Mouse (Mus musculus) kidney, embryonic 15.5 days (tissue): ENCODE data around the gene Cox17. TPM values are rescaled to one million over a fixed set of nuclear protein-coding genes. Genes with fewer than 3 reads are reported as not detected.

Experiments
- ATAC-seq: fragments of 200-750 bp; cut with Nextera tagmentation; replicated peaks from 2 replicates; pipeline ENCODE4 v1.8.0; 2017; ENCODE audit warnings: moderate TSS enrichment; ENCODE audit not compliant: low FRiP score
- H3K27ac ChIP-seq: fragments of 300-500 bp; sonication (generic); 2 replicates; pipeline ENCODE4 v1.5.1; 2015; ENCODE audit warnings: mild to moderate bottlenecking, inconsistent platforms
- H3K27me3 ChIP-seq: fragments of 300-500 bp; sonication (generic); 2 replicates; pipeline ENCODE4 v1.6.1; 2015; ENCODE audit warnings: inconsistent platforms
- H3K36me3 ChIP-seq: fragments of 300-500 bp; sonication (generic); 2 replicates; pipeline ENCODE4 v1.6.1; 2015; ENCODE audit warnings: inconsistent platforms
- H3K4me1 ChIP-seq: fragments of 300-500 bp; sonication (generic); 2 replicates; pipeline ENCODE4 v1.6.1; 2015; ENCODE audit warnings: inconsistent platforms
- H3K4me2 ChIP-seq: fragments of 300-500 bp; sonication (generic); 2 replicates; pipeline ENCODE4 v1.6.1; 2015; ENCODE audit warnings: moderate library complexity, mild to moderate bottlenecking, inconsistent platforms
- H3K4me3 ChIP-seq: fragments of 300-500 bp; sonication (generic); replicated peaks from 2 replicates; pipeline ENCODE4 v1.5.1; 2015; ENCODE audit warnings: mild to moderate bottlenecking, inconsistent platforms
- H3K9ac ChIP-seq: fragments of 300-500 bp; sonication (generic); 2 replicates; pipeline ENCODE4 v1.6.1; 2015; ENCODE audit warnings: mild to moderate bottlenecking, inconsistent platforms
- H3K9me3 ChIP-seq: fragments of 300-500 bp; sonication (generic); replicated peaks from 2 replicates; pipeline ENCODE4 v1.6.1; 2016; ENCODE audit warnings: inconsistent platforms
- WGBS: fragments of 180-500 bp; shearing (Covaris S2); methylation state at CpG from one replicate; pipeline ENCODE4 v1.1.7; 2015; ENCODE audit warnings: mixed read lengths; 5-methylcytosine and 5-hydroxymethylcytosine counted together
- polyA plus RNA-seq: library from polyadenylated mRNA; unstranded; fragments of >200 nt; fragmentation: Nextera tagmentation; extraction: Ambion mirVana; gene quantifications from 2 replicates; pipeline ENCODE4 v1.2.1, GENCODE M21; 2015

Cox17 gene
- polyA plus RNA-seq, 1 experiment from 2014 or later: 167 TPM

DNA sequence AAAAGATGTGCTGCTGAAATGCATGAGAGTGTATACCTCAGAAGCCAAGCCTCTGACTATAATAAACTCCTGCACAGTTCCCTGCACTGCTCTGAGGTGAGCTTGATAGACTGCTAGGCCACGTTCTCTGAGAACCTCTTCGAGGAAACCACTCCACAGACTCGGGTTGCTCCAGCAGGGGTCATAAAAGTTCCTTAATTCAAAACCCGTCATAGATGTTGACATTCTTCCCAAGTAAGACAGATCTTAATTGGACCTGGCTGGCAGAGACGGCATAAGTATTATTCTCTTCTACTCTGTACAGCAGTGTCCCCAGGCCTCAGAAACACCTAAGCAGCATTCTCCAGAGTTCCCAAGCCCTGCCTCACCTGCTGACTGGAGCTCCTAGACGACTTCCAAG lies 4.1 kb downstream of the Cox17 start:
- Histone ChIP-seq H3K27me3 (no peaks in the 10 kb centered on the region), H3K36me3 (peaks cover 43% of the 10 kb centered on the region), H3K27ac (no peak overlapping the region), H3K4me1 (peaks cover 11% of the 10 kb centered on the region), H3K4me2 (no peak overlapping the region), H3K9ac (no peak overlapping the region), H3K4me3 (no peak overlapping the region), H3K9me3 (no peaks in the 10 kb centered on the region)
- no peak for ATAC-seq
- 73% methylated on average over 6 of the region's 6 CpGs for WGBS

DNA sequence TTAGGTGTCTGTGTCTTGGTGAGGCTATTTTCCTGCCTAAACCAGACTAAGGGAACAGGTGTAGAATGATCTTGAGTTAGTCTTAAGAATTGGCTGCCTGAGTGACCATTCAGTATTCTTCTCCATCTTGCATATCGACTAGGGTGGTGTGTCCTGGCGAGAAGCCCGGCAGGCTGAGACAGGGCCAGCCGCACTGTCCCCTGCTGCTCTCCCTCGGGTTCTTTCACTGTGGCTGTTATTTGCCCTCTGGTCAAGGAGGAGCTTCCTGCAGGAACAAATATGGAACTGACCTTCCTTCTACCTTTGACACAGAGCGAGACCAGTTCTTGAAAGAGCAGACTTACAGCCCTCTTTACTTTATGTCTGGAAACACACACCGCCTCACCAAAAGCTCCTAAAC lies 5.2 kb downstream of the Cox17 start:
- no peaks in the 10 kb centered on the region for H3K27me3 ChIP-seq
- H3K9ac ChIP-seq: no peak overlapping the region
- H3K4me3 ChIP-seq: no peak overlapping the region
- 86% methylated on average over 7 of the region's 7 CpGs for WGBS
- ATAC-seq: no peak
- no peak overlapping the region for H3K4me2 ChIP-seq
- H3K4me1 ChIP-seq: peaks cover 11% of the 10 kb centered on the region
- no peaks in the 10 kb centered on the region for H3K9me3 ChIP-seq
- H3K36me3 ChIP-seq: peaks cover 49% of the 10 kb centered on the region
- H3K27ac ChIP-seq: no peak overlapping the region

DNA sequence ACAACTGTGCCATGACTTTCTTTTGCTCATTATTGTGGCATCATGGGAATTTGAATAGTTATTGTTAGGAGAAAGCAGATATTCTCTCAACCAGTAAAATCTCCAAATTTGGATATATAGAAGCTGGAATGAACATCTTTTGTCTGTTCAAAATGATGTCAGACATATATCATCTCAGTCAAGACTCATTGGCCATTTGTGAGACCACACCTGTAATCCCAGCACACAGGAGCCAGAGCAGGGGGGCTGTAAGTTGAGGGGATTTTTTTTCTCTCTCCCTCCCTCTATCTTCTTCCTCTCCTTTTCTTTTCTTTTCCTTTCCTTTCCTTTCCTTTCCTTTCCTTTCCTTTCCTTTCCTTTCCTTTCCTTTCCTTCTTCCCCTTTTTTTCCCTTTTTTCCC lies 6.1 kb downstream of the Cox17 start:
- no peak for ATAC-seq
- no peaks in the 10 kb centered on the region for H3K9me3 ChIP-seq
- H3K36me3 ChIP-seq: peaks cover 49% of the 10 kb centered on the region
- no peaks in the 10 kb centered on the region for H3K27me3 ChIP-seq
- peaks cover 6% of the 10 kb centered on the region for H3K4me1 ChIP-seq
- no peak overlapping the region for H3K9ac ChIP-seq
- H3K4me3 ChIP-seq: no peak overlapping the region
- H3K27ac ChIP-seq: no peak overlapping the region
- H3K4me2 ChIP-seq: no peak overlapping the region

DNA sequence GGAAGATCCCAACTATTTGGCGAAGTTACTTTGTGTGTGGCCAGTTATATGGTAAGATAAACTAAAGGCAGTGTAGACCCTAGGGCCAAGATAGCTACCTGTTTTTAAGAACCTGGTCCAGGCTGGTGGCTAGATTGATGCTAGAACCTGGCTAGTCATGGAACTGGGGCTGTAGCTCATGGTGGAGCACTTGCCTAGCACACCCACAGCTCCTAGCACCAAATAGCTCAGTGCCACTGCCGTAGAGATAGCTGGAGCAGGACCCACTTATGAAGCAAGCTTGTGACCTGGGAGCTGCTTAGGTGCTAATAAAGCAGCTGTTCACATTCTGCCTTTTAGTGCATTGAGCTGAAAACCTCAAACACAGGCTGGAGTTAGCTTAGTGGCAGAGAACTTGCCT lies 6.9 kb downstream of the Cox17 start:
- 95% methylated on average over 2 of the region's 2 CpGs for WGBS
- Histone ChIP-seq H3K36me3 (peaks cover 49% of the 10 kb centered on the region), H3K4me3 (no peak overlapping the region)

DNA sequence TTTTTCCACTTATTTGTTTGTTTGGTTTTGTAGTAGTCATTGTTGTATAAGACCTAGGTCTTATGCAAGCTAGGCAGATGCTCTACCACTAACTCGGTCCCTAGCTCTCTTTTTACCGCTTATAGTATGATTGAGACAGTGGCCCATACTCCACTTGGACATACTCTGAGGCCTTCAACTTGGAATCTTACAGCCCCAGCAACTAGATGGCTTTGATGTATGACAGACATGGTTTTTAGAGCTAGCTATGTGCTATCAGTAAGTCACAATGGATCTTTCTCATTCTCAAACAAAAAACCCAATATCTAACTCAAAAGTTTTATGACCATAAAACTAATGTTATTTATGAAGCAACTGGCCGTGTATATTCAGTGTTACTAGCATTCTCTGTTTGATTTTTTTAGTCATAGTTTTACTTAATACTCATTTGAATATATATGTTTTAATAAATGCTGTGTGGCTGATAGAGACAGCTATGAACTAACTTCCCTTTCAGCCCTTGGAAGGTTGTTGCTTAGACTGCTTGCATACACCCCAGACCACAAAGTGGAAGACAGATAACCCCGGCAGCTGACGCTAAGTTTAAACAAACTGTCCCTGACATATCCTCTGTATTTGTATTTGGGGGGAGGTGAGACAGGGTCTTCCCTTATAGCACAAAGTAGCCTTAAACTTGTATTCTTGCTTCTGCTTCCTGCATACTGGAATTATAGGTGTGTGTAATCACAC lies 7.6 kb downstream of the Cox17 start:
- H3K27me3 ChIP-seq: no peaks in the 10 kb centered on the region
- no peak overlapping the region for H3K9ac ChIP-seq
- ATAC-seq: no peak
- H3K4me1 ChIP-seq: no peaks in the 10 kb centered on the region
- H3K4me3 ChIP-seq: no peak overlapping the region
- H3K27ac ChIP-seq: no peak overlapping the region
- no peak overlapping the region for H3K4me2 ChIP-seq
- 88% methylated on average over 5 of the region's 5 CpGs for WGBS
- H3K36me3 ChIP-seq: peaks cover 43% of the 10 kb centered on the region
- no peaks in the 10 kb centered on the region for H3K9me3 ChIP-seq

More for the DNA sequence above, 6.9 kb downstream of the Cox17 start:
- Histone ChIP-seq H3K4me1 (no peaks in the 10 kb centered on the region), H3K9ac (no peak overlapping the region), H3K27ac (no peak overlapping the region), H3K27me3 (no peaks in the 10 kb centered on the region), H3K9me3 (no peaks in the 10 kb centered on the region), H3K4me2 (no peak overlapping the region)
- no peak for ATAC-seq

DNA sequence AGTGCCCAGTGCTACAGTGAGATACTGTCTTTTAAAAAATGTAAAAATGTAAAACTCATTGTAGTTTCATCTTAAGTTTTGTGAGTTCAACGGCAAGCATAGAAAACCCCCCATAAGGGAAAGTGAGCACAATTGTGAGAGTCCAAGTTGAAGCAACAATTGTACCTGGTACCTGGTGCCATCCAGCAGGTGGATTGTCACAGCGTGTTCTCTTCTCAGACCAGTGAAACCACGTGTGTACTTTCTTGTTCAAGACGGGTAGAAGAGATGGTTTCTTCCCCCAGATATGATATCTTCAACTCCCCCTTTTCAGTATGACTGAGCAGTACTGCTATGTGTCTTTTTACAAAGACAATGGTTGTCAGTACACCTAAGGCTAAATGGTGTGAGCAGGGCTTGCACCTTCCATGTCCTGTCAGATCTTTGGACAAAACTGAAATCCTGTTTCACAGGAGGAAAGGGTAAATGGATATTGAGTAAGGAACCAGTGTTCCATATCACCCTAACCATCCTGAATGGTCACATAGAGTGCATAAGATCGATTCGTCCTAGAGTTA lies 11.5 kb downstream of the Cox17 start:
- Histone ChIP-seq H3K27ac (no peak overlapping the region), H3K4me2 (no peak overlapping the region), H3K27me3 (no peaks in the 10 kb centered on the region), H3K36me3 (peaks cover 11% of the 10 kb centered on the region; the same call in 1 of the 2 replicates), H3K9ac (no peak overlapping the region), H3K4me1 (peaks cover 9% of the 10 kb centered on the region; the same call in 1 of the 2 replicates), H3K4me3 (no peak overlapping the region), H3K9me3 (no peaks in the 10 kb centered on the region)
- no peak for ATAC-seq
- 90% methylated on average over 6 of the region's 6 CpGs for WGBS

DNA sequence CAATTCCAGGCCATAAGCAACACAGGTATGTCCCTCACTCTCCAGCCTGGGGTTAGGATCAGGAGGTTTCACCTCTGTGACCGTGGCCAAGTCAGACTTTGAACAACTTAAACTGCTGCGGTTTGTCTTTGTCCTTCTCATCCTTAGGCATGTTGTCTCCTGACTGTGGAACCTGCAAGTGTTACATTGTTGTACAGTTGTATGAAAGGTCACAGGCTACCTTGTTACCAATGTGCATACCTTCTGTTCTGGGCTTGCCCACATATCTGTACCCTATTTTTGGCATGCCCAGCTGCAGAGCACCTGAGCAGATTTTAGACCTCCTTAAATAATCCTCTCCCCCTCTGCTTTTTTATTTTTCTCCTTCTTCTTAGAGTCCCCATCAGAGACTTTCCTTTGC lies 12.4 kb downstream of the Cox17 start:
- Histone ChIP-seq H3K9ac (no peak overlapping the region), H3K36me3 (peaks cover 5% of the 10 kb centered on the region; the same call in 1 of the 2 replicates), H3K27me3 (no peaks in the 10 kb centered on the region), H3K4me3 (no peak overlapping the region), H3K4me1 (peaks cover 9% of the 10 kb centered on the region; the same call in 1 of the 2 replicates), H3K27ac (no peak overlapping the region), H3K4me2 (no peak overlapping the region), H3K9me3 (no peaks in the 10 kb centered on the region)
- 92% methylated on average over 2 of the region's 2 CpGs for WGBS
- no peak for ATAC-seq

DNA sequence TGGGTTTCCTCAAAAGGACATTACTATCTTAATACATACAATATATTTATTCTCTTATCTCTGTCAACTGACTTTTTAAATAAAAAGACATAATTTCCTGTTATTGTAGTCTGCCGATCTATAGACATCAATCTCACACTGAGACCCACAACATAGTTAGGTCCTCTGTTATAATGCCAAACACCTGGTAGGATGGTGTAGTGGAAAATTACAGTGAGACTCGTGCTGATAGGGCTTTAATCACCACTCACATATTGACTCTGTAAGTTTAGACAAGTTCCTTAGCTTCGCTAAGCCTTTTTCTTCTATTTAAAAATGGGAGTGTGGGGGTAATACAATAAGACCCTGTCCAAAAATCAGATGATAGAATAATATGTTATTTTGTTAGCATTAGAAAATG lies 13.1 kb downstream of the Cox17 start:
- peaks cover 9% of the 10 kb centered on the region; the same call in 1 of the 2 replicates for H3K4me1 ChIP-seq
- no peaks in the 10 kb centered on the region for H3K9me3 ChIP-seq
- H3K4me2 ChIP-seq: no peak overlapping the region
- H3K27me3 ChIP-seq: no peaks in the 10 kb centered on the region
- no peak overlapping the region for H3K27ac ChIP-seq
- no peak overlapping the region for H3K9ac ChIP-seq
- H3K36me3 ChIP-seq: peaks cover 5% of the 10 kb centered on the region; the same call in 1 of the 2 replicates
- no peak overlapping the region for H3K4me3 ChIP-seq
- no peak for ATAC-seq
- WGBS: 78% methylated on average over 3 of the region's 3 CpGs

DNA sequence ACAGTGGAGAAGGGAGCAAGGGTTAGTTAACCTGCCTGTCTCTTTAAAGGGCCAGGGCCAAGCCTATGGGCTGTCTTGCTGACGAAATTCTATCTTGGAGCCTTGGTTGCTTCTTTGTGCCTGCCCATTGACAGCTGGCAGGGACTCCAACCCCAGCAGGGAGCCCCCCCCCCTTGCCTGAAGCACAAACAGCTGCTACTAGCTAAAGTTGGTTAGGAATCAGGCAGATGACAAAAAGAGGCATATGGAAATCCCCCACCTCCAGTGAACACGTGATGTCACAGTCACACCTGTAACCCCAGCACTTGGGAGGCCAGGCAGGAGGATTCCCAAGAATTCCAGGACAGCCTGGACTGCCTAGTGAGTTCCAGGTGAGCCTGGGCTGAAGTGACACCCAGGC lies 13.5 kb downstream of the Cox17 start:
- WGBS: 42% methylated on average over 2 of the region's 2 CpGs
- Histone ChIP-seq H3K4me1 (peaks cover 9% of the 10 kb centered on the region; the same call in 1 of the 2 replicates), H3K4me3 (no peak overlapping the region), H3K36me3 (peaks cover 5% of the 10 kb centered on the region; the same call in 1 of the 2 replicates), H3K27me3 (no peaks in the 10 kb centered on the region), H3K27ac (no peak overlapping the region), H3K9me3 (no peaks in the 10 kb centered on the region), H3K4me2 (no peak overlapping the region), H3K9ac (no peak overlapping the region)
- ATAC-seq: no peak

DNA sequence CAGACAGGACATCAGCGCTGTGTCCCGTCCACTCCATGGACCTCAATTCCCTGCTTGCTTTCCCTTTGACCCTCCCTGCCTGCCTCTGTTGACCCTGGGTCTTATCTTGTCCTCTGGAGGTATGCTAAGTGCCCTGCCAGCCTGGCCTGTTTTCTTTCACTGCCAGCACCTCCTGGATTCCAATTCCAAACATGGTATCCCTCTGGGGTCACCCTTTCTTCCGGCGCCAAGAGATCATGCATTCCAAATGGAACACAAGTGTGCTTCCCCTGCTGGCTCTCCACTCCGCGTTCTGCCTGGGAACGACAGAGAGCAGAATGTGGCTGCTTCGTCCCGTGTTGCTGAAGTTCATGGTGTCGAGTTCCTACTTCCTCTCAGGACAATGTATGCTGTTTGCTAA lies 15.1 kb downstream of the Cox17 start, which contains the start of gene Popdc2:
Gene Popdc2, plus strand, starts transcription at position 277 of the 400 bp plus-strand sequence.
- 40% methylated on average over 10 of the region's 10 CpGs for WGBS
- Histone ChIP-seq H3K27me3 (no peaks in the 10 kb centered on the region), H3K9ac (no peak within 1 kb of the TSS), H3K36me3 (no peaks in the 10 kb centered on the region; the same call in 1 of the 2 replicates), H3K4me2 (no peak within 1 kb of the TSS), H3K27ac (0 out of 2 replicates have a peak within 1 kb of the TSS, but pooled peaks have one; percentile 22), H3K4me1 (peaks cover 9% of the 10 kb centered on the region; the same call in 1 of the 2 replicates), H3K4me3 (no peak within 1 kb of the TSS), H3K9me3 (no peaks in the 10 kb centered on the region)
- no peak for ATAC-seq

DNA sequence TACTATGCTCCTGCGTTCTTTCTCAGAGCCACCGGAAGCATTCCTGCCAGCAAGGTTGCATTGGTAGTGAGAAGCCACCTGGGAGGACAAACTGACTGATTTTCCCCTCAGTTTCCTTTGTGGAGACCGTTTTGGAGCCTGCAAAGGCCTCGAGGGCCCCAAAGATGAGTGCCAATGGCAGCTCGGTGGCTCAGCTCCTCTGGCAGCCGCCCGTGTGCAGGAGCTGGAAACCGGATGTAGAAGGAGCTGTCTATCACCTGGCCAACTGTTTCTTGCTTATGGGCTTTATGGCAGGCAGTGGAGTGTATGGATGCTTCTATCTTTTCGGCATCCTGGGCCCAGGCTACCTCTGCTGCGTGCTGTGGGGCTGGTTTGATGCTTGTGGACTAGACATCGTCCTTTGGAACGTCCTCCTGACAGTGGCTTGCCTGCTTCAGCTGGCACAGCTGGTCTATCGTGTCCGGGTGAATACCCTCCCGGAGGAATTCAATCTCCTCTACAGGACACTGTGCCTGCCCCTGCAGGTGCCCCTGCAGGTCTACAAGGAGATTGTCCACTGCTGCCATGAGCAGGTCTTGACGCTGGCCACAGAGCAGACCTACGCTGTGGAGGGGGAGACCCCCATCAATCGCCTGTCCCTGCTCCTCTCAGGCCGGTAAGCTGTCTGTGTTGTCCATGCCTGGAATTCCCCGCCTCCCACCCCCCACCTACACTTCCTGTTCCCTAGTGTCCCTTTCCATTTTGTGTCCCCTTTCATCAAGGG lies 15.9 kb downstream of the Cox17 start:
- no peak; the same call in 1 of the 2 replicates for ATAC-seq
- H3K9ac ChIP-seq: no peak overlapping the region
- H3K36me3 ChIP-seq: no peaks in the 10 kb centered on the region; the same call in 1 of the 2 replicates
- WGBS: 72% methylated on average over 20 of the region's 20 CpGs
- H3K27ac ChIP-seq: 0 out of 2 replicates have a peak overlapping the region, but pooled peaks have one; percentile 22
- peaks cover 9% of the 10 kb centered on the region; the same call in 1 of the 2 replicates for H3K4me1 ChIP-seq
- no peak overlapping the region for H3K4me3 ChIP-seq
- no peaks in the 10 kb centered on the region for H3K27me3 ChIP-seq
- H3K9me3 ChIP-seq: no peaks in the 10 kb centered on the region
- no peak overlapping the region for H3K4me2 ChIP-seq

DNA sequence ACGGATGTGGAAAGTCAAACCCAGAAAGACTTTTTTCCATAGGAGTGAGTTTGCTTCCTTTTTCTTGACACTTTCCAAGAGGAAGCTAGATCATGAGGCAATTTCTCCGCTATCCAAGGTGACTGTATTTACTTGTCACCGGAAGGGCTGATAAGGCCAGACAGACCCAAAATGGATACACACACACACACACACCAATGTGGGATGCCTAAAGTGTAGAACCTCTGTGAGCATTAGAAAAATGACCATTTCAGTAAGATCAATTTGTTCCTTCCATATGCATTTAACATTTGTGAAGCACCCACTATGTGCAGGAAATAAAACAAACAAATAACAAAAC lies 16.4 kb downstream of the Cox17 start:
- H3K36me3 ChIP-seq: no peaks in the 10 kb centered on the region
- no peaks in the 10 kb centered on the region for H3K27me3 ChIP-seq
- H3K9me3 ChIP-seq: no peaks in the 10 kb centered on the region
- no peak for ATAC-seq
- no peak overlapping the region for H3K4me2 ChIP-seq
- no peak overlapping the region for H3K4me3 ChIP-seq
- no peak overlapping the region for H3K9ac ChIP-seq
- 75% methylated on average over 3 of the region's 3 CpGs for WGBS
- H3K27ac ChIP-seq: no peak overlapping the region
- peaks cover 9% of the 10 kb centered on the region; the same call in 1 of the 2 replicates for H3K4me1 ChIP-seq
